Mouse (Mus musculus): ENCODE data around the gene Elmo2.

- TF ChIP-seq POLR2A (IDR thresholded peaks at IDR 0.05; ENCODE audit: borderline replicate concordance, extremely low read depth, low read depth, low read length) = peak; percentile 62; the same call in 1 of the 2 replicates
- no peak for TF ChIP-seq CTCF (IDR thresholded peaks at IDR 0.05; ENCODE audit: insufficient read depth, low read length)
Measured at GRCm38 (mm10) chr2:165287202-165287984, 38.9 kb downstream of the Elmo2 start, which contains the start of gene Slc35c2.

Data from lung, adult 2 months (tissue).